Mouse (Mus musculus) megakaryocyte-erythroid progenitor cell, adult 5-6 weeks (primary cell): ENCODE data around the gene Tanc1. TPM values are rescaled to one million over a fixed set of nuclear protein-coding genes. Genes with fewer than 3 reads are reported as not detected.

Experiments used
- ATAC-seq: replicated peaks from 2 replicates; pipeline ENCODE4 v1.8.0; 2016; ENCODE audit warnings: mild to moderate bottlenecking, inconsistent platforms; ENCODE audit not compliant: severe bottlenecking, poor library complexity, low FRiP score, low TSS enrichment
- total RNA-seq, 2 experiments: library from RNA; stranded (forward) in 1 of 2; stranded (reverse) in 1 of 2; fragments of 200-1000, 215-1000 nt in 1 of 2; fragments of >200 nt in 1 of 2; fragmentation: Nextera tagmentation in 1 of 2; gene quantifications; 2 replicates each; pipeline ENCODE4 v1.2.3; 2014 to 2017

Gene Tanc1
- total RNA-seq, 2 experiments from 2014 or later, result 3.5 to 7.9 TPM

DNA sequence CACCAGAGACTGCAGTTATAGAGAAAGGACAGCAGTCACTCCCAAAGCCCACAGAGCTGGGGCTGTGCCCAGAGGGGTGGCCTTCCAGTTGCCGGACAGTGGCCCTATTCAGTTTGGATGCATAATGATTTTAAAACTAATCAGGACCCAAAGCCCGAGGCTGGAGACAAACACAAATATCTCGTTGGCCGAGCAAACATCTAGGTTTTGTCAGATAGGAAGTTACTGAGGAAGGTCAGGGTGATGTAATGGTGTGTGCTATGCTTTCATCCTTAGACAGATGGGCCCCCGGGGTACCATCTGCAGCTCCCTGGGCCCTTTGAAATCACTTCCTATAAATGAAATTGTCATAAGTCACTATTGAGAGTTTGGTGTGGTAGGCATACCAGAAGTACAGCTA lies 33.0 kb downstream of the Tanc1 start:
- no peak for ATAC-seq

DNA sequence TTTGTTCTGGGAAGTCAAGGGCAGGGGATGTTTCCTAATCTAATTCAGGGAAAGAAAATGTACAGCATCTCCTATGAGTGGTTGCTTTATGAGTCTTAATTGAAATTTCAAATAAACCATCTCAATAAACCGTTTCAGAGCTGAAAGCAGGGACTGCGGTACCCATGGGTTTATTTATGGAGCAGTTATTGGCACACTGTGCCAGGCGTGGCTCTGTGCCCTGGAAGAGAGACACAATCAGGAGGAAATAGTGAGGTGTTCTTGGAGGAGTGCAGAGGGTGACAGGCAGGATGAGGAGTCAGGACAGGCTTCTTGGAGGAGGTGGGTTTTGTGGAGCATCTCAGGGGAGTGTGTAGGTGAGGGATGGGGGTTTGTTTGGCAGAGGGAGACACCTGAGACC lies 33.7 kb downstream of the Tanc1 start:
- no peak for ATAC-seq

DNA sequence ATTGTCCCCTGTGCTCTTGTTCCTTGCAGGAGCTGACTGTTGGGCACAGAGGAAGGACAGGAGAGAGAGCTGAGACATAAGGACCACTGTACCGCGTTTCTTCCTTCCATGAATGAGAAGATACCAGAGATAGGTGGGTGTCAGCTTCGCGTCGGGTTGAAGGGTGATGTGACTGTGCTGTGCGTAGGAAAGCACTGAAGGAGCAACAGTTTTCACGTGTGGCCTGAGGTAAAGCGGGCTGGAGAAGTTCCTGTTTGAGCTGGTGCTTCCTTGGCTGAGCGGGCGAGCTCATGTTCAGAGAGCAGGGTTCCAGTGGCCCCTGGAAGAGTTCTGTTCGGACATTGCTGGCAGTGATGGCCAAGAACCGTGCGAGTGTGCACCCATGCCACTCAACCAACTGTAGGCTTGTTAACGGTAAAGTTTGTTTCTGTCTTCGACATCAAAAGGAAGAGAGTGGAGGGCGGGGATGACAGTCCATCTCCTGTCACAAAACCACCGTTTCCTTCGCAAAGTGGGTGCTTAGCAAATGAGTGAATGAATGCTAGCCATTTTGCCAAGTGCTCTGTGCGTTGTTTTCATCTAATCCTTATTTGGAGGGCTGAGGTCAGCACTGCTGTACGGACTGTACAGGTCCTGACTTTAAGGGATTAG lies 35.0 kb downstream of the Tanc1 start:
- ATAC-seq, result no peak; the same call in 1 of the 2 replicates

DNA sequence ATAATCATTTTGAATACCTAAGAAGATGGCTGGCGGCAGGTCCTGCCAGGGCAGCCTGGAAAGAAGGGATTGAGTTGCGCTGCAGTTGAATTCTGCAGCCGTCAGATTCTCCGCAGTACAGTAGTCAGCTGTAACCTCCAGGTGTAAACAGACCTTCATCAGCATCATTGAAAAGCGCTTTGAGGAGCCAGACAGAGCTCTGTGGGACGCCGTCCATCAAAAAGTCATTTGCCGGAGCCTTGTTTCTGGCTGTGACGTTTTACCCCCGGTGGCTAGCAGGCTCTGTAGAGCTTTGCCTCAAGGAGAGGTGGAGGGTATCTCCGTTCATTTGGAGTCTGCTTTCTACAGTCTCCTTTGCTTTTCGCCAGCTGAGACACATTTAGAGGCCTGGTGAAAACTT lies 36.6 kb downstream of the Tanc1 start:
- ATAC-seq, result no peak

DNA sequence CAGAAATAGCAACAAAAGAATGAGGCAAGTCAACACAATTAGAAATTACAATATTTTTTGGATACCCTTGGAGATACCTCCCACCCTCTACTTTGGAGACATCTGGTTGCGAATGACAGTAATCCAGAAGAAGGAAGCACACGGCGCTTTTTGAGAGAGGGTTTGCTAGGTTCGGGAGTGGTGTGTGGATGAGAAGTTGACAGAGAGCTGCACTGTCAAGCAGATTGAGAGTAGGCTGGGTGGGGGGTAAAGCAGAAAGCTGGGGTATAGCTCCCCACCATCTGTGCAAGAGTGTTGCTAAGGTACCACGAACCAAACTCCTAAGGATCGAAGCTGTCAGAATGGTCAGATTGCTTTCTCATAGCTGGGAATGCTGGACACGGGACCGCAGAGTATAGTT lies 40.0 kb downstream of the Tanc1 start:
- no peak for ATAC-seq

DNA sequence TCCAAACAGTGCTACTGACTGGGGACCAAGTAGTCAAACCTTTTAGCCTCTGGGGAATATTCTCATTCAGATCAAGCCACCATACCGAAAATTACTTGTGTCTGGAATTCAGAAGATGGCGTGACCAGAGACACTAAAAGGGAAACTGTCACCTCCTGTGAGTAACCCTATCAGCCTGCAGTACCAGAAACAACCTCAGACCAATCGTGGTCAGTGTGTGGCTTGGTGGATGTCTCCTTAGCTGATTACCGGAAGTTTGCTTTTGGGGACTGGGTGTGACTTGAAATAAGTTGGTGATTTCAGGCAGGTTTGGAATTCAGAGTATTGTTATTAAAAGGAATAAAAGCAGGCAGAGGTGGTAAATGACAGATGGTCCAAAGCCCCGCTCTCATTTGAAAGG lies 40.9 kb downstream of the Tanc1 start:
- no peak for ATAC-seq

DNA sequence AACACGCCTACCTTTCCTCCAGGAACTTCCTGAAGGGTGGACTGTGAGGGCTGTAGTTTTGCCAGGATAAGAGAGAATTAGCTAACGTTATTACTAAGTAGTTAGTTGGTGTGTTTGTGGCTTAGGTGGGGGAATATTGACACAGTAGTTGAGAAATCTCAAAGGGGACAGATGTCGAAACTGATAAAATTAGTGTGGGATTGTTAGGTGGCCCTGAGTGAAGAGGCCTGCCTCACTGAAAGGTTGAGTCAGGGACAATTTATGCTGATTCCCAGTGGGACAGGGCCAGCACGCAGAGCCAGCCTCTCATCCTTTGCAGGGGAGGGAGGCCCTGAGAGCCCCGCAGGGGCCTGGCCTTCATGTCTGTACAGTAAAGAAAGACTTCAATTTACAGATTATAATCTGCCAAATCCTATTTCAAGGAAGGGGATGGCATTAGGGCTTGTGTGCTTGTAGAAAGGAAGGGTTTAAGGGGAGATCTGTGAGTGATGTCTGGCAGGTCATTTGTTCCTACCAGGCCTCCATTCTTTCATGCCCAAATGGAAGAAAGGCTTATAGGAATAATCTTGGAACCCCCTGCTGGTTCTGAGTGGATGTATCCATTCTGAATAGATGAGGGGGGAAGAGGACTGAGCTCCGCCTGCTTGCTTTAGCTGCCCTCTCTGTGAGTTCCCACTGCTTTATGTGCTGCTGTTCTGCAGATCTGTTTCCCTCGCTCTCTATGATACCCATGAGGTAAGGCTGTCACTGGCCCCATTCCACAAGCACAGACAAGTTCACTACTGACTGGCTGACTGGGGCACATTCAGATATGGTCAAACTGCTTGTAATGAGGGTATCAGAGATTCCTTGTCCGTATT lies 41.7 kb downstream of the Tanc1 start:
- ATAC-seq, result no peak

DNA sequence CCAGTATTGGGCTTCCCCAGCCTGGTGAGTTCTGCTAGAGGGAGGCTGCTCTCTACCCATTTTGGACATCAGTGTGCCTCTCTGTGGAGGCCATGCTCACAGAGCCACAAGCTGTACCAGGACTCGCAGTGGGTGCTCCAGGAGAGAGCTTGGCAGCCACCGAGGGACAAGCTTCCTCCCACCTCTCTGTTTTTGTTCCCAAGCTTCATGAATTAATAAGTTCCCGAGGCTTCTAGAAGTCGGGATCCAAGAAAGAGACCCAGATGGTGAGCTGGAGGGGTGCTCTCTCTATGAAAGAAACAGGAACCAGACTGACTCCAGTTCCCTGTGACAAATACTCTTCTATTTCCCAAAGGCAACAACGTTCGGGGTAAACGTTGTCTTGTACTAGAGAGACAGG lies 43.6 kb downstream of the Tanc1 start:
- ATAC-seq, result no peak

DNA sequence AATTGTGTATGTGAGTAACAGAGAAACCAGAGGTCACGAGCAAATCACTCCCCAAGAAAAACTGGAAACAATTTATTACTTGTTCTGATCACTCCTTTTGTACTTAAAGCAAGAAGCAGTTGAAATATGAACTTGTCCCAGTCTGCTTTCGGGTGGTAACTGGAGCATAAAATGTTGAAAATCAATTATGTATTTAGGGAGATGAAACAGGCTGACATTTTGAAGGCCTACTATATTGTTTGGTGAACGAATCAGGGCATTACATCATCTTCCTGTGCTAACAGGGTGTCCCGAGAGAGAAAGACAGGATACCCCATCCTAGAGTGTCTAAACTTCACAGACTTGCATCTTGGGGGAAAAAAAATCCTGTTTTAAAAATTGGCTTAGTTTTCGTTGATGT lies 44.8 kb downstream of the Tanc1 start:
- ATAC-seq, result no peak

DNA sequence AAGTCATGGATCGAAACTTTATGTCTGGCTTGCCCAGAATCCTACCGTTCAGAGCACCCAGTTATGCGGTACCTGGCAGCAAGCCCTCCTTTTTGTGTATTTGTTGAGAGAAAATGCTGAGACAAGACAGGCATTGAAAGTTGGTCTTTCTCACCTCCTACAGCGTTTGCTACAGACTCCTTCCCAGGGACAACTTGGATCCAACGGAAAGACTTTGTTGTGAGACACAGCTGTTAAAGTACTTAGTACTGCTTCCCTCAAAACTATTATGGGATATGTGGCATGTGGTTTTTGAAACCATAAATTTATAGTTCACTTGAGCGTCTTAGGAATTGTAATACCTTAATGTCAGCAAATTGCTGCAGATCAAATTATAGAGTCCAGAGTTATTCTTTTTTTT lies 47.8 kb downstream of the Tanc1 start:
- no peak for ATAC-seq

DNA sequence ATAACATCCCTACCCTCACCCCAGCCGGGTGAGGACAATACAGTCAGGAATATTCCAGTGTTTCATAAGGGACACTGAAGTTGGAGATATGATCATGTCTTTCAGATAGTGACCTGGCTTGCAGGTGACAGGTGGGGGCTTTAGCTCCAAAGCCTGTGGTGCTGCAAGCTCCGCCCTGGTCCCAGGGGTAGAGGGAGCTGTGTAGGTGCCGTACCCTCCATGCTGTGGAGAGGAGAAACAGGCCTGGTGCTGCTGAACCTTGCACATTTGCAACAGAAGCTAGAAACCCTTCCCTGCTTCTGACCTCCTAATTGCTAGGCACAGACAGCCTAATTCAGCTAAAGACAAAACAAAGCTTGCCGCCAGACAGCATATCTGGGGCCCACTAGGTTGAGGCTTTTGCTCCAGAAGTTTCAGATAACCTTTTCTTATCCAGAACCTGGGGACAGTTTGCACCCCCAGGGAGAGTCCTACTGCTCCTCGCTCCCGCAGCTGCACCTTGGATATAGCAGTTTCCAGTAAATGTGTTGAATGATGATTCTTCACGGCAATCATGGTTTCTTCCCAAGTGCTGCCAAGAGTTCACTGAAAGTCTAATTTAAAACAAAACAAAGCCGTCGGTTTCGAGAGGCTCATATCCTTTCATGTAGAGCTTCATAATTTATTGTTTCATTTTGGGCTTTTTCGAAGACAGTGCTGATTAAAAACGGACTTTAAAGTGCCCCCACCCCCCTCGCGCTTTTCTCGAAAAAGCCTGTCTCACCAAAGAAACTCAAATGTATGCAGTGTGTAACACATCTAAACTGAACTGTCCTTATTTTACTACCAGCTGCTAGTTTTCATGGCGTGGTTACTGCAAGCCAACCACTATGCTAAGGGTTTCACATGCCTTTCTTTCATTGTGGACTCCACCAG lies 49.3 kb downstream of the Tanc1 start:
- no peak for ATAC-seq

DNA sequence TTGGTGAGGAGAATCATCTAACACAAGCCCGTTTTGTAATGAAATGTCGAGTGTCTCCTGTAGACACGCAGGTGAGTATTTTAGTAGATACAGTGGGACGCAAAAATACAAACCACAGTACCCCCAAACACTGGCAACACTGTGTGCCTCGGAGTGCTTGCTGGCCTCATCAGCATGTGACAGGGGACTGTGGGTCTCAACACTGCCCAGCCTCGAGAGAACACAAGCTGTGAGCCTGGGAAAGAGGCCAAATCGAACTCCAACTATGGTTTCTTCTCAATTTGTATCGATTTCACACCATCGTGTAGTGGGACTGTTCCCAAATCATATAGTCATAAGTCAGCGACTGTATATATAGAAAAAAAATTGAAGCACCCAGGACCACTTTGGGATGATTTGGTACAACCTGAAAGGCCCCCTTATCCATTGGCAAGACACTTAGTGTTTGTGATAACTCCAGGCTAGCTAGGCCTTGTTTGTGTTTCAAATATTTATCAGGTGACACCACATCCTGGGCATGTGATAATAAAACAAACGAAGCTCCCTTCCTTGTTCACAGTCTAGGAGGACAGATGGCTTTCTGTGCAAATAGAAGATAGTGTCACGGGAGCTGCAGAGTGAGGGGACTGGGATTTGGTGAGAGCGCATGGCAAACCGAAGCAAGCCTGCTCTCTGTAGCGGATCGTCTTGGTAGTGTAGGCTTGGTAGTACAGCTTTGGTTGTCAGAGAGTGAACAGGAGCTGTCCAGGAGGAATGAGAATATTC lies 53.1 kb downstream of the Tanc1 start:
- ATAC-seq, result no peak

DNA sequence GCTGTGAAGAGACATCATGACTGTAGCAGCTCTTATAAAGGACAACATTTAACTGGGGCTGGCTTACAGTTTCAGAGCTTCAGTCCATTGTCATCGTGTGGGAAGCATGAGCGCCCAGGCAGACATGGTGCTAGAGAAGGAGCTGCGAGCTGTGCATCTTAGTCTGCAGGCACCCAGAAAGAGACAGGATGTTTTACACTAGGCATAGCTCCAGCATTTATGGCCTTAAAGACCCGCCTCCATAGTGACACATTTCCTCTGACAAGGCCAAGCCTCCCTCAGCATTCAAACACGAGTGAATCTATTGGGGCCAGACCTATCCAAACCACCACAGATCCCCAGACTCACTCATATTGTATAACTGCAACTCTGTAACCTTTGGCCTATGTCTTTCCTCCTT lies 54.7 kb downstream of the Tanc1 start:
- no peak for ATAC-seq

DNA sequence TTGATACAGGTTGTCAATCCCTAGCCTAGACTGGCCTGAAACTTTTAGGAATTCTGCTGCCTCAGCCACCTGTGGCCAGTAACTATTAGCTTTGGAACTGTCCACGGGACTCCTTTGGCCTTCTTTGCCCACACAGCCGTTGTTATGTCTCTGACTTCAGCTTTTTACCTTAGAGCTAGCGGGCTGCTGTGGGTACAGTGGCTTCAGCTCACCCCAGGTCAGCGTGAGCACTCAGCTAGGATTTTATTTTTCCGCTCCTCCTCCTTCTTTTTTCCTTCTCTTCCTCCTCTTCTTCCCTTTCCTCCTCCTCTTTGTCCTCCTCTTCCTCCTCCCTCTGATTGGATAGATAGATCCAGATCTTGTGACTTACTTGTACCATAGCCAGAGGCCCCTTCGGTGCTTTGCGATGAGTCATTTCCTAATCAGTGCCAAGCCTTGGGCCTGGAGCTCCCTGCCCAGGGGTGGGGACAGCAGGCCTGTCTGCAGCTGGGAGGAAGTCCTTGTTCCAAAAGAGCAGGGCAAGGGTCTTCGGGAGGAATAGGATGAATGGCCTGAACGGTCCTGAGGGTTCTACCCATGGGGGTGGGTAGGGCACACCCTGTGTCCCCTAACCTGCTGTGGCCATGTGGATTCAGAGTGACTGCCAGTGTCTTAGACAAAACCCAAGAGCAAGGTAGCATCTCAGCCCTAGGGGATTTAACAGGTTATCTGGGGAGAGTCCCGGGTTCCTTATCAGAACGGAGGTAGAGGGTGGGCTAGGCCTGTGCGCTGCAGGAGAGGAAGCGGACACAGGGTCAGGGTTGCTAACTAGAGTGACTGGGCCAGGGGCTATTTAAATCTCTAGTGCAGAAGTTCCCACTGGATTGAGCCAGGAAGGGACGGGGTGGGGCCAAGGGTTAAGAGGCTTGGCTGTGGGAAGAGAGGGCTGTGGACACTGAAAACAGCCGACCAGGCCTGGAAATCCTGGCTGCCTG lies 58.5 kb downstream of the Tanc1 start:
- no peak for ATAC-seq

DNA sequence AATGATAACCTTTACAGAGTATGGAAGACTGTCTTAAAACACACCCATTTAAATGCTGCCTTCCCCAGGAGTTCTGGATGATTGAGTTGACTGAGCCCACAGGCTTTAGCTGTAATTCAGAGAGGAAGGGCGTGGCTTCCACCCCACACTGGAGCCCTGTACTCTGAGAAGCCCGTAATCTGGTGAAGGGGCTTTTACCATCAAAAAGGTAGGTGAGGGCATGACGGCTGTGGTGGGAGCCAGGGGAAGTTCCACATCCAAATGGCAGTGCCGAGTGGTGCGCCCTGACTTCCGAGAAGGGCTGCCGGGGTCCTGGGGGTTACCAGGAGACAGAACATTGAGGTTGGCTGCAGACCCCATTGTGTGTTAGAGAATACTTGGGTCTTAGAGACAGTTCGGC lies 59.8 kb downstream of the Tanc1 start:
- ATAC-seq, result no peak

DNA sequence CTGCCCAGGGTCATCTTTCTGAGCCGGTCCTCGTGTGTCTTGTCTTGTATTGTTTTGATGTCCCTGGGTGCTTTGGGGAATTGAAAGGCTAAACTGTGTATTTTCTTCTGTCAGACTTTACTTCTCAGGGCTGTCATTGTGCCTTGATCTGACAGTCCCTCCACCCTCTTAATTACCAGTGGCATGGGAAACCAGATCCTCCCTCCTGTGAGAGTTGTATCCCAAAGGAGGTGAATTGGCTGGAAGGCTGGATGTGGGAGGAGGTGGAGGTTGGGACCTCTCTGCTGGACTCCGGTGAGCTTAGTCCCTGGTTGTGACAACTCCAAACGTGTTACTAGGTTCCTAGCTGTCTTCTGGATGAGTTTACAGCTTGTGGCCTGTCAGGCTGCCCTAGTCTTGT lies 60.2 kb downstream of the Tanc1 start:
- no peak for ATAC-seq

DNA sequence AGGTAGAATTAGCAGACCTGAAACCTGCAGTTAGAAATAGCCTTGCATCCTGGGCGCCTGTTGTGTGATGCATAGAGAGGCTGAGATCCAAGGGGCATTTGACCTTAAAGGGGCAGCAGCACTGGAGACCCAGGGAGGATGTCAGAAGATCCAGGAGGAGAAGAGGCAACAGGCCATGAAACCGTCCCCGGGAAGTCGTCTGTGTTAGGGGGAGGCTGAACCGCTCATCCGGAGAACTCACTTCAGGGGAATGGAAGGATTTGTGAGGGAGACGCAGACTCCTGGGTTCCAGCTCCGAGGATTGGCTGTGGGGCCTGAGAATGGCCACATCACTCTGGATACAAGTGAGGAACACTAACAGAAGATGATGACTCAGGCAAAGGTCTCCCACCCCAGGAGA lies 60.8 kb downstream of the Tanc1 start:
- ATAC-seq, result no peak

DNA sequence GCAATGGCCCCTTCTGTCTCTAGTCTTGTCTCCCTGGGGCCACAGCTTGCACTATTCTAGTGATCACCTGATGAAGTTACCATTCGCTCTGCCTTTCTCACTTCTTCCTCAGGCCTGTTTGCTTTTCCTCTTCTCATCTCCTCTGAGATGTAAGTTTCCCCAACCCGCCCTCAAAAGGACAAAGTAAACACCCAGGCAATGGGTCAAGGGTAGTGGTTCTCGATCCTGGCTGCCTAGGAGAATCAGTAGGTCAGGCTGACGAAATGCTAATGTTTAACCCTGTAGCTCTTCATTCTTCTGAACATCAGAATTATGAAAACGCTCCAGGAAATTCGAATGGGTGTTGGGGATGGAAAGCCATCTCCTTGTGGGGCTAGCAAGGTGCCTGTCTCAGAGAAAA lies 61.5 kb downstream of the Tanc1 start:
- no peak for ATAC-seq
